Mouse (Mus musculus) cerebellum, postnatal 14 days (tissue): ENCODE measurements around the gene Zmiz1.

Experiments used
- DNase-seq, 2 experiments: peaks; one replicate each; pipeline ENCODE4 v3.0.0; 2021; ENCODE audit warnings: mixed read lengths in 2 of 2

The Zmiz1 gene

DNA sequence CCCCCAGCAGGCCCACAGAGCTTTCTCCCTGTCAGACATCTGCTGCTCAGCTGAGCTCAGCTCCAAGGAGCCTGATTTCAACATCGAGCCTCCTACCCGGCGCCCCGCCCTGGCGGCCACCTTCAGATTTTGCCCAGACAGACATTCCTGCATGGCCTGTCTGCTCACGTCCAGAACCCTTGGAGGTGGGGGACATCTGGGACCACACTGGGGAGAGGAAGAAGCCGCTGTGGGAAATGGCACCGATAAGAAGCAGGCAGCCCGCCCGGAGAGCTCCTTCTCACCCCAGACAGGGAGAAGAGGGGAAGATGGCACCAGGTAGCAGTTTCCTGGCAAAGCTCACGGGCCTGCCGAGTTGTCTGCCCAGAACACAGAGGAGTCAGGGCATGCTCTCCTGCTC is 140.9 kb downstream of the Zmiz1 start:
- DNase-seq: peak in 1 of 2 experiments; percentile 60

DNA sequence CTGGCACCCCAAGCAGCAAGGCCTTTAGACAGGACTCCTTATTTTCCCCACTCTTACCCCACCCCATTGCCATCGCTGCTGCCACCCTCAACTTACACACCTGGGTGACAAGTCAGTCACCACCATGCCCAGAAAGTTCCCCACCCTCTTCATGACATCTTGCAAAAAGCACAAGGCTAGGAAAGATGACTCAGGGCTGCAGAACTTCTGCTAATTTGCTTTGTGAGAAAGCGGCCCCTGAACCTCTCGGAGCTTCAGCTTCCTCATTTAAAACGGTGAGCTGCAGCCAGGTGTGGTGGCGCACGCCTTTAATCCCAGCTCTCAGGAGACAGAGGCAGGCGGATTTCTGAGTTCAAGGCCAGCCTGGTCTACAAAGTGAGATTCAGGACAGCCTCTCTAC is 141.4 kb downstream of the Zmiz1 start:
- no peak for DNase-seq

DNA sequence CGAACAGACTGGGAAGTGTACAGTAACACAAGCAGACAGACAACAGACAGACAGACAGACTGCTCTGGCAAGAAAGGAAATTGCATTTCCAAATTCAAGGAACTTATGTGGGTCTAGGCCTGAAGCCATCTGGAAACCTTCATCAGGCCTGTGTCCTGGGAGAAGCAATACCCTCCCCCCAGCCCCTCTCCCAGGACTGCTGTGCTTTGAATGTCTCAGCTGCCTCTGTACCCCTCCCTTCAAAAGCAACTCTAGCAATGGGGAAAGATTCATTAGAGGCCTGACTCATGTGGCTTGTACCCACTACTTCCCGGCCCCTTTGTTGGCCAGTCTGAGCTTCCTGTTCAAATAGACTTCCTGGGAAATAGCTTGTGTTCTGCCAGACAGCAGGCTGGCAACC is 142.0 kb downstream of the Zmiz1 start:
- no peak for DNase-seq

DNA sequence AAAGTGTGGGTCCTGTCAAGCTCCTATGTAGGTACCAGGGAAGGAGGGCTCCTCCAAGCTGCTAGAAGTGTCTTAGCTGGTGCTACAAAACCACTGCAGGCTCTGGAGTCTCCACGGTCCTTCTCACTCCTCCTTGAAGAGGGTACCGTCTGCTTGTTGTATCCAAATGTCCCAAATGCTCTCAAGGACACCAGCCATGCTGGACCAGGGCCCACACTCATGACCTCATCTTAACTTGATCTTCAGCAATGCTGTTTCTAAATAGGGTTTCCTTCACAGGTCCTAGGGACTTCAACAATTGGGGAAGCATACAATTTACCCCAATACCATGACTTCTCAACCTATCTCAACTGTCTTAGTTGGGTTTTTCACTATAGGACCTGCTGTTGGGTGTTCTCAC is 143.0 kb downstream of the Zmiz1 start:
- no peak for DNase-seq

DNA sequence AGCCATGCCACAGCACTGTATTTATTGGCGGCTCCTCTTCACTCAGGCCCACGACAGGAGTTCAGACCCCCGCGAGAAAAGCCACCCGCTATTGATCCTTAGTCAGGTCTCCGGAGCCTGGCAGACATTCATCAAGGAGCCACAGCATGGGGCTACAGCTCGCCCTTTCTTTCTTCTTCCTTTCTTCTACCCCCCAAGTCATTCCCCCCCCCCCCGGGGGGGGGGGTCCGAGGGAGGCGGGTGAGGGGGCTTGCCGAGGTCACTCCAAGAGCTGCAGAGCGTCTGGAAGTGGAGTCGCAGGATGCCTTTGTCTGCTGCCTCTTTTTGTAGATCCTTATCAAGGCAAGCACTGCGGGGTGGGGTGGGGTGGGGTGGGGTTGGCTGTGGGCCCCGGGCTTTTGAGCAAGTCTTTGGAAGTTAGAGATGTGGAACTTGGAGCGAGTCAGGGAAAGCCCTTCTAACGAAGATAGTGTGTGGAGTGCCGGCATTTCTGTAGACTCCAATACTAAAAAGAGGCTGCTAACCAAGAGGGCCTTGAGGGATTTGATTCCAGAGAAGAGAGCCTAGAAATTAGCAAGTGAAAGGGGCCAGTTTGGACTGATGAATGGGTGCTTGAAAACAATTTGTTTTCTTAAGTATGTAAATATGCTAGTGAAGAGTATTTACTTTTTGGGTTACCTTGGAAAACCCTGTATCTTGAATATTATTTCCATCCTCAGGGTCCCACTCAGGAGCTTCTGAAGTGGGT is 145.6 kb downstream of the Zmiz1 start:
- peak in 1 of 2 experiments; percentile 22 for DNase-seq

DNA sequence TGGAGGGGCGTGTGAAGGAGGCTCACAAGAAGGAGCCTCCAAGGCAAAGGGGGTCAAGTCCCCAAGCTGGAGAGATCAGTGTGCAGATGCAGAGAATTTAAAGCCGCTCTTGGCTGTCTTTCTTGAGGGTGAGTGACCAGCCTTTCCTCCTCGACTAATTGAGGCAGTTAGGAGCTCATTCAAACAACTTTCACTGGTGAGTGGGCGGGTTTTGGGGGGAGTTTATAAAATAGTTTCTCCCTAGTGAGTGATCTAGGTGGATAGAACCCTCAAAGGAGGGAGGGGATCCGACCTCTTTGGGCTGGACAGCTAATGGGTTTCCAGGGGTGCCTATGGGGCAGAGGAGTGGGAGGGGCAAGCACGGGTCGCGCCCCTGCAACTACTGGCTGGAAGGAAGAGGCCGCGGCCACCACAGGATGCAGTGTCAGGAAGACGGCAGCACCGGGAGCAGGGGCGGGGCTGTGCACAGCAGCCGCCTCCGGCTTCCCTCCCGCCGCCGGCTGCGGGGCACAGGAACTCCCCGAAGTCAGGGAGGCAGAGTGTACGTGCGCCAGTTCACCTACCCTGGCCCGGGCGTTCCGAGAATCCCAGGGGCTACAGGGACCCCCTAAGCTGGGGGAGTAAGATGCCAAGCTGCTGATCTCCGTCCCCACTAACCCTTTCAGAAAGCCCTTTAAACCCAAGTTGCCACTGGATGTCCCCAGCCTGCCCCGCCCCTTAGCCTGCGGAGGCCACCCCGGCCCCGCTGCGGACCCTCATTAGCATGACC is 147.6 kb downstream of the Zmiz1 start:
- peak in 1 of 2 experiments; percentile 32 for DNase-seq

DNA sequence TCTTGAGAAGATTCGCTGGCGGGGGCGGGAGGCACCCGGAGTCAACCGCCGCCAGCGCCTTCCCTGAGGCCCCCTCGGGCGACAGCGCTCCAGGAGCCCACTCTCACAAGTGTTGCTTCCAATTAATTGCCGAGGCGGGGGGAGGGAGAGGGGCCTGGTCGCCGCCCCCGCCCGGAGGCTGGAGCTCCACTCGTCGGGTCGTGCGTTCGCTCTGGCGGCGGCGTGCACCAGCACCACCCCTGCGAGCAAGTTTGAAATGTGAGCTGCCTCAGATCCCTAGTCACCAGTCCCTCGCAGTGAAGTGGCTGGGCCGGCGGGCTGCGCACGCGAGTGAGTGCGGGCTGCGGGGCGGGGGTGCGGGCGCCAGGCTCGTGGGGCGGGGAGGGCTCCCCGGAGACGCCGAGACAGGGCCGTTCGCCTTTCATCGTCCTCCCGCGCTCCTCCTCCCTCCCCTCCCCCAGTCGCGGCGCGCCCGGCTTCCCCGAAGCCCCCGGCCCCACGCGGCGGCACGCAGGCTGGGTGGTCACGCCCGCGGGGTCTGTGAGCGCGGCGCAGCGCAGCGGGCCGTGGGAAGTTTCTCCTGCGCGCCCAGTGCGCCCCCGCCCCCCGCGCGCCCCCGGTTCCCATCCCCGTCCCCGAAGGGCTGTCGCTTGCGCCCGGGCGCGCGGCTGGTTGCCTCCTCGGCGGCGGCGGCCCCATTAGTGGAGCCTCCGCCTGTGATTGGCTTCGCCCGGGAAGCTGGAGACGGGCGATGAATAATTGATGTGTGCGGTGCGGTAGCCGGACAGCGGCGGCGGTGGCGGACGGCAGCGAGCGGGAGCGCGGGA is 148.4 kb downstream of the Zmiz1 start:
- DNase-seq: peak; percentile 56 to 61

DNA sequence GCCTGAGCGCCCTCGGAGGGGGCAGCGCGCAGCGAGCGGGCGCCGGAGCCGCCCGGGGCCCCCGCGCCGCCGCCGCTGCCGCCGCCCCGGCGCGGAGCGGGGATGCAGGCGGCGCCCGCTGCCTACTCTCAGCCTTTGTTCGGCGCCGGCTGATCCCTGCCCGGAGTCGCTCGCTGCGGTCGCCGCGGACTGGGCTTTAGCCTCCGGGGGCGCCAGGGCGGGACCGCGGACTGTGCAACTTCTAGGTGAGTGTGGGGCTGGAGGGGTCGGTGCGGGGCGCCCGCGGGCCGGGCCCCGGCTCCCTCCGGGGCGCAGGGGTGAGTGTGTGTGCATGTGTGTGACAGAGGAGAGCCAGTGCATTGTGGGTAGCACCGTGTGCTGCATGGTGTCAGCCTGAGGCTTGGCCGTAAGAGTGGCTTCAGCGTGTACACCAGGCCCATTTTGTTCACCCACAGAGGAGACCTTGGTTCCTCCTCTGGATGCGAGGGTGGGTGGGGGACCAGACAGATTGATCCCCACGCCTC is 149.0 kb downstream of the Zmiz1 start:
- peak; percentile 50 to 51 for DNase-seq

DNA sequence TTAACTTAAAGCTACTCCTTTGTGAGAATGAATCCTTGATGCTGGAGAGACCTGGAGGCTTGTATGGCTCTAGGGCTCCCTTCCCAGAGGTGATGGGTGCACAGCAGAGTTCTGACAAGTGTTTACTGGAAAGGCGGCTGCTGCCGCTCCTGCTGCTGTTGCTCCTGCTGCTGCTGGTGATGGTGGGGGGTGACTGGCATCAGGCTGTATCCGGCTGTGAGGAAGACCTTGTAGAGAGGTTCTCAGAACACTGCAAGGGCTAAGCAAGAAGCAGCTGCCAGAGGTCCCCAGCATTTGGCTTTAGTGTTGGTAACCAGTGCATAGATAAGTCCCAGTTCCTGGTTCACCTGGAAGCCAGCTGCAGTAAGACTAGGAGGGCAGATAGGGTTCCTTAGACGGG is 149.6 kb downstream of the Zmiz1 start:
- DNase-seq: no peak

DNA sequence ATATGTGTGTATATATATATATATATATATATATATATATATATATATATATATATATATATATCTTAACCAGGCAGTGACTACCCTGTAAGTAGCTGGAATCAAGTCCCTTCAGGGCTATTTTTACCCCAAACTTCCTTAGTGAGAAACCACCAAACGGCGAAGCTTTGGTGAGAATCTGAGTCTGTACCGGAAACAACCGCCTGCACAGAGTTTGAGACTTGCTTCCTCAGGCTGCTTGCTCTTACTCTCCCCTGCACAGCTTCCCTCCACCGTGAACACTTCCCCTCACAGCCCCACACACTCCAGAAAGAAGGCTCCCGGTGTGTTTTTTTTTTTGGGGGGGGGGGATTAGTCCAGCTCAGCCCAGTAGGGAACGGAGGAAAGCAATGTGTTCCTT is 150.4 kb downstream of the Zmiz1 start:
- DNase-seq: no peak

DNA sequence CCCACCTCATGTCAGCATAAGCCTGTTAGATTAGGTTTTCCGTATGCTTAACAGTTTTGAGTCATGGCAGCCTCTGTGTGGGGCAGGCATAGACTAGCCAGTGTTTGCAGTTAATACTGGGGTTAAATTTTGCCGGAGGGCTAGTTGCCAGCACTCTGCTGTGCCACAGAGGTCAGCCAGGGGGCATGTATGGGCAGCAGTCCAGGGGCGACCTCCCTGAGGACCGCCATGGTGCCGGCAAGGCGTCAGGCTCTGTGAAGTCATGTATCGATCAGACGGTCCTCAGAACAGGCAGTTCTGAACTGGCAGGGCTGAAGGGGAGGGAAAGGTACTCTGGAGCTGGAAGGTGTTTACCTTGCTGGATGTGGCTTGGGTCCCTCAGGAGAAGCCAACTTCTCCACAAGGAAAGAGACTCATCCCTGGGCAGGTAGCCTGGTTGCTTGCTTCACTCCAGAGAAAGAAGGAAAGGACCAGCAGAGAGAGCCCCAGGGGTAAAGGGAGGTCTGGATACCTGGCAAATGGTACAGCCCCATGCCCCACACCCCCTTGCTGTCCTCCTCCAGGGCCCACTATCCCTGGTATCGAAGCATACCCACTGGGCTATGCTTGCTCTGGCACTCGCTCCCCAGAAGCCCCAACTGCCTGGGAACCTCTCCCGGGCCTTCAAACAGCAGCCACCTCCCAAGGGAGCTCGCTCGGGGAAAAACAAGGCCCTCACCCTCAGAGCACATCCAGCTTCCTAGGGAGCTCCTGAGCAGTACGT is 151.6 kb downstream of the Zmiz1 start:
- peak in 1 of 2 experiments; percentile 50 for DNase-seq

DNA sequence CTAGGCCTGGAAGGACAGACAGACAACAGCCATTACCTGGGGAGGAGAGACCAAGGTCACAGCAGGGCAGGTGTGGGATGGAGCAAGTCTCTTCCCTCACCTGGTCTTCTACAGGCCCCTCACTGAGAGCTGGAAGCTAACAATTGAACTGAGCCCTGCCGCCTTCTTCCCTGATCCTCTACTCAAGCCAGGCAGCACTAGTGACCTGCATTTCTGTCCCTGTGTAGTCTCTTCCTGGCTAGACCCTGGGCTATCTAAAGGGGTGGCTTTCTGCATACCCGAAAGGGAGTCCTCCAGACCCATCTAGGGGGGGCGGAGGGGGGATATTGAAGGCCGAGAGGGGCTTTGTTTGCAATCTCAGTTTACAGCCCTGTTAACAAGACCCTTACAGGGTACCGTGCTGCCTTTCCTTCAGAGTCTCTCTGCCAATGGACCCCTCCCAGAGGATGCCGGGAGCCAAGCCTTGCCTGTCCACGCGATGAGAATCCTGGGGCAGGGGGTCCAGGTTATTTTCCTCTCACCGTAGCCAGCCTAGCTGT is 152.2 kb downstream of the Zmiz1 start:
- no peak for DNase-seq

DNA sequence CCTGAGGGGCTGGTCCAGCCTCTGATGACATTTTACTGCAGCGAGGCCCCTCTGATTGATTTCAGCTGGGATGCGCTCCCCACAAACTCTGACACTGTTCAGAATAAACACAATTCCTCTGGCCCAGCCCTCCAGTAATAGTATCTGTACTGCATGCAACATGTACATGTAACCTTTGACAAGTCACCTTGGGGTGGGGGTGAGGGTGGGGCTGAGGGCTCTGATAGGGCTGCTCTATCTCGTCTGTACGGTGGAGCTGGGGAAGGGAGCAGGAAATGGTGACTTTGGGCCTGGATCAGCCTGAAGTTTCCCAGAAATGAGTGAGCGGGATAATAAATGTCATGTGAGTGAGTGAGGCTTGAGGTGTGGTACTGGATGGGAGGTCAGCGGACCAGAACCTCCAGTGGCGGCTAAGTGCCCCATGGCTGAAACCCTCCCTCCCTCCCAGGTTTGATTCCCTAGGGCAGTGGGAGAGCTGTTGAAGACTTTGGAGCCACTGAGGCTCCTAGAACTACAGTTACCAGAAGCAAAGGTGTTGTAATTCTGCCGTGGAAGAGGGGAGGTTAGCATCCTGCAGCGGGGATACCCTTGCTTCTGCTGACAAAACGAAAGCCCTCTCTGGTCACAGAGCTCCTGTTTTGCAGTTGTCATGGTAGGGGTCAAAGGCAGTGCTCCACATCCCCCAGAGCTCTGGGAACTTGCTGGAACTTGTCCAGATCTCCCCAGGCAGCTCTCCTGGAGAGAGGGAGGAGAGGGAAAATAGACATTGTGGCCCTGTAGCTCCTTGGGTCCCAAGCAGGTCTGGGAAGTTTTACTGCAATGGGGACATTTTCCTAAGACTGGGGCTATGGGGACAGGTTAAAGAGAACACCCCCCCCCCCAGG is 153.1 kb downstream of the Zmiz1 start:
- peak in 1 of 2 experiments; percentile 23 for DNase-seq

DNA sequence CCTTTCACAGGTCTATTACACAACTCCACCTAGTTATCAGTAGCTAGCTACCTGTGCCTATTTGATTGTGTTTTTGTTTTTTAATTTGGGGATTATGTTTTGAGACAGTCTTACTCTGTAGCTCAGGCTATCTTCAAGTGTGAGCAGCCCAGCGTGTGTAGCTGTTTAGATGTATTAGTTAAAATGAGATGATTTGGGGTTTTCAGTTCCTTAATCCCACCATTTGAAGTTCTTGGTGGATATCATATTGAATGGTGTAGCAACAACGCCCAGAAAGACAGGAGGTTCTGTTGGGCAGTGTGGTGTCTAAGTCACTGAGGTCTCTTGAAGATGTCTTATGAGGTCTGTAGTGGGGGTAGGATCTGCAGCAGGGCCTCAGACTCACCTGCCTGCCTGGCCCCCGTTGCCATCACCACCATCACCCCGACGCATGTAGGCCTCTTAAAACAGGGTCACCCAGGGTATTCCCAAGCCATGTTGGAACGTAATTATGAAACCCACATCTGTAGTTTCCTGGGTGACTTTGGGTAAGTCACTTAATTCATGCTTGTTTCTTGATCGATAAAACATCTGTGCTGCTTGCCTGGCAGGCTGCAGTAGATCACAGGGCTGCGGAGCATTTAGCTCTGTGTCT is 155.1 kb downstream of the Zmiz1 start:
- DNase-seq: no peak

DNA sequence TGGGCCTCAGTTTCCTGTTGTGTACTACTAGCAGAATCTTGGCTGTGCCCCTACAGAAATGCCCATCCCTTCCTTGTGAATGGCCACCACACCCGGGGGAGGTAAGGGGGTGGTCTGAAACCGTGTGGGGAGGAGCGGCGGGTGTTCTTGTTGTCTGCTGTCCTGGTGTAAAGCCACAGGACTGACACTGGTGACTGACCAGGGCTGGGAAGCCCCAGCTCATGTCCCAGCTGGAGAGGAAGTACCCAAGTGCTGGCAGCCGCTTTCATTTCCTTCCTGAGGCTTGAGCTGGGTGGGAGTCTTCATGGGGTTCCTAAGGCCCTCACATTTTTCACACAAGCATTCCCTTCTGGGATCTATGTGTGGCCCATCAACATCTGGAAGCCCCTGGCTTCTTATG is 155.7 kb downstream of the Zmiz1 start:
- DNase-seq: no peak

DNA sequence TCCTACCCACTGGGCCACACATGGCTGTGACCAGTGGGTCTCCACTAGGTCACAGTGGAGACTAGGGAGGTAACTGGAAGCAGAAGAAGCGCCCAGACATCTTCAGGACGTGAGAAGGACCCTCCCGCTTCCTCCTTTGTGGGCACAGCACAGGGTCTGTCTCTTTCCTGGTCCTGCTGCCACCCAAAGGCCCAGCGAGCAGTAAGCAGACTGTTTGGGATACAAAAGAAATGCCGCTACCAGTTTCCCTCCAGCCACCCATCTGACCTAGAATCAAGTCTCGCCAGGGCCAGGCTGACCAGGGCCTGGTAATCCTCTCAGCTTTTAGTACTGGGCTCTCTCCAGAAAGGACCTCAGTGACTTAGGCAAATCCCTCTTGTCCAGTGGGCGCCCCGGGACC is 156.6 kb downstream of the Zmiz1 start:
- DNase-seq: no peak

DNA sequence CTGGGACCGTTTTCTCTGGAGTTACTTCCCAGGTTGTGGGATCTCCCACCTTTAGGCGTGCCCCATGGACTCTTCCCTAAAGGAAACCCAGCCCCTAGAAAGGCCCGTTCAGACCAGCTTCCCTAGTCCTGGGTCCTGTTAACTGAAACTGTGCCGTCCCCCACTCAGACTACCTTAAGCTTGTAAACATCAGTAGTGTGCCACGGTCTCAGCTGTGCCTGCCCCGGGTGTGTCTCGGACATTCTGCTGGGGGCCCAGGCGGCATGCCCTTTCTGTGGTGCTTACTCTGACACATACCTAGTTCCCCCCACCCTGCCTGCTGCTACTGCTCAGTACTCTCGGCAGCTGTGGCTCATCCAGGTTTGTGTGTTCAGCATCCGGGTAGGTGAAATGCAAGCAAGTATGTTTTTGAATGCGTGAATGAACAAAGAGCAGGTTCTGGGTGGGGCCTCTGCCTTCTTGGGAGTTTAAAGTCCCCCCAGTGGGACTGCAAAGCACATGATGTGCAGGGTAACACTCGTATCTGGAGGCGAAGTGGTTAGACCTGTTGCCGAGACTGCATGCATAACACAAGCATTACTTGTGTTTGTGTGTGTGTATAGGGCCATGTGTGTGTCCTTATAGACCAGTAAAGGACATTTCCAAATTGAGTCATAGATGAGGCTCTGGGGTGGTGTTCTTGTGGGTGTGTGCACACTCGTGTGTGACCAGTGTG is 157.2 kb downstream of the Zmiz1 start:
- no peak for DNase-seq

DNA sequence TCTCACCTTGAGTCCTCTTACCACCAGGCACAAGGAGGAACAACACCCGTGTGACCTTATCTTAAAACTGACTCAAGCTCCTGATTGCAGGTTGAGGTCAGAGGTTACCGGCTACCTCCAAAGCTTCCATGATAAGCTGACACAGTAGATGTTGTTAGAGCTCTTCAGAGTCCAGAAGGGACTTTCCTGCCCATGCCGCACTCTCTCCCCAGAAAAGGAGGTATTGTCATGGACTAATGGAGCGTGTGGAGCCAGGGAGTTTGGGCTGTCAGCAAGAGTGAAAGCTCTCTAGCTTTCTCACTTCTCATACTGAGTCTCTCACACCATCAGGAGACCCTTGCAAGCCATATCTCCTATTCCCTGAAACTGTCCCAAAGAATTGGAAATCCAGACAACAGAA is 158.3 kb downstream of the Zmiz1 start:
- no peak for DNase-seq

DNA sequence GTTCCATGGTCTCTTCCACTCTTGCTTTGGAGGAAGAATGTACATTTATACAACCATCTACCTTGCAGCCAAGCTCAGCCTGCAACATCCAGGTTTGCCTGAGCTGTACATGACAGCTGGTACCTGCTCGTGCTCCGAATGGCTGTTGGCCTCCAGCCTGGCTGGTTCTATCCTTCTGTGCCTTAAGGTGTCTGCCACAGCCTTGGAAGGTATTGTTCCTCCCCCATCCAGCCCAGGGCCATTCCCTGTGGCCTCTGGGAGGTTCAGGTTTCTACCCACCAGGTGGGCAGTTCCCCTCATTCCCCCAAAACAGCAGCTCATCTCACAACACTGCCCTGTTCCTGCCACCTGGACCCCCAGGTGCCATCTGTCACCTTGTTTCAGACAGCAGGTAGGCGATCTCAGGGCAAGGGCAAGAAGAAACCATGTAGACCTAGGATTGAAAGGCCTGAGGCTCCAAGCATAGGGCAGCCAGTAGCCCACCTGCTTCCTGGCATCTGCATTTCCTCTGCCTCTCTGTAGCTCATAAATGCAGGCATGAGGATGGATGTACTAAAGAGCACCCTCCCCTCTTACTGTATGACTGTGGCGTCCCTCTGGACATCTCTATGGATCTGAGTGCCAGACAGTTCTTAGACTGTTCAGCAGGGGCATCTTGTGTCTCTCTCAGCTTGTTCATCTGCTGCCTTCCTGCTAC is 160.2 kb downstream of the Zmiz1 start:
- DNase-seq: peak; percentile 66 to 67
